Mouse (Mus musculus) limb, embryonic 11.5 days (tissue): ENCODE results near the gene Mafg. TPM values are rescaled to one million over a fixed set of nuclear protein-coding genes. Genes with fewer than 3 reads are reported as not detected.
A peak's percentile ranks its signal among the peaks of the same experiment; 100 is the strongest.
"Not testable (repeated sequence)": the region's sequence is repeated elsewhere in the genome, so short reads cannot be mapped to it uniquely, and the experiment has no call there.

ENCODE experiments used
- ATAC-seq: fragments of 200-750 bp; cut with Nextera tagmentation; 2 replicates; pipeline ENCODE4 v1.8.0; 2017; ENCODE audit warnings: low read depth; ENCODE audit not compliant: insufficient number of reproducible peaks, low FRiP score, low TSS enrichment
- DNase-seq: peaks from one replicate; pipeline ENCODE4 v3.0.0-alpha.2; 2015; ENCODE audit warnings: low spot score
- H3K27ac ChIP-seq: fragments of 300-500 bp; sonication (generic); replicated peaks from 2 replicates; pipeline ENCODE4 v1.5.1; 2014; ENCODE audit warnings: low read depth, mild to moderate bottlenecking, low read length
- H3K27me3 ChIP-seq: fragments of 300-500 bp; sonication (generic); 2 replicates; pipeline ENCODE4 v1.6.1; 2014; ENCODE audit warnings: mild to moderate bottlenecking, low read length, mixed read lengths; ENCODE audit not compliant: control insufficient read depth, insufficient read depth
- H3K36me3 ChIP-seq: fragments of 300-500 bp; sonication (generic); 2 replicates; pipeline ENCODE4 v1.6.1; 2014; ENCODE audit warnings: mild to moderate bottlenecking, low read length, moderate library complexity, mixed read lengths; ENCODE audit not compliant: control insufficient read depth, insufficient read depth
- H3K4me1 ChIP-seq: fragments of 300-500 bp; sonication (generic); 2 replicates; pipeline ENCODE4 v1.6.1; 2014; ENCODE audit warnings: low read length, mixed read lengths; ENCODE audit not compliant: control insufficient read depth, insufficient read depth
- H3K4me2 ChIP-seq: fragments of 300-500 bp; sonication (generic); 2 replicates; pipeline ENCODE4 v1.6.1; 2014; ENCODE audit warnings: low read depth, mild to moderate bottlenecking, moderate library complexity; ENCODE audit not compliant: severe bottlenecking
- H3K4me3 ChIP-seq: fragments of 300-500 bp; sonication (generic); 2 replicates; pipeline ENCODE4 v1.5.1; 2014; ENCODE audit warnings: low read depth, low read length
- H3K9ac ChIP-seq: fragments of 300-500 bp; sonication (generic); 2 replicates; pipeline ENCODE4 v1.6.1; 2014; ENCODE audit warnings: mild to moderate bottlenecking, low read length
- H3K9me3 ChIP-seq: fragments of 300-500 bp; sonication (generic); 2 replicates; pipeline ENCODE4 v1.6.1; 2016; ENCODE audit warnings: low read length; ENCODE audit not compliant: control insufficient read depth
- WGBS: fragments of 180-500 bp; shearing (Covaris S2); extraction: QIAGEN DNeasy Blood & Tissue Kit; methylation state at CpG from one replicate; pipeline ENCODE4 v1.1.7; 2014; 5-methylcytosine and 5-hydroxymethylcytosine counted together
- polyA plus RNA-seq: library from polyadenylated mRNA; unstranded; fragments of >200 nt; fragmentation: Nextera tagmentation; extraction: Ambion mirVana; gene quantifications from 2 replicates; pipeline ENCODE4 v1.2.1, GENCODE M21; 2014

The Mafg gene
- polyA plus RNA-seq, 1 experiment from 2014 or later = 24.2 TPM

DNA sequence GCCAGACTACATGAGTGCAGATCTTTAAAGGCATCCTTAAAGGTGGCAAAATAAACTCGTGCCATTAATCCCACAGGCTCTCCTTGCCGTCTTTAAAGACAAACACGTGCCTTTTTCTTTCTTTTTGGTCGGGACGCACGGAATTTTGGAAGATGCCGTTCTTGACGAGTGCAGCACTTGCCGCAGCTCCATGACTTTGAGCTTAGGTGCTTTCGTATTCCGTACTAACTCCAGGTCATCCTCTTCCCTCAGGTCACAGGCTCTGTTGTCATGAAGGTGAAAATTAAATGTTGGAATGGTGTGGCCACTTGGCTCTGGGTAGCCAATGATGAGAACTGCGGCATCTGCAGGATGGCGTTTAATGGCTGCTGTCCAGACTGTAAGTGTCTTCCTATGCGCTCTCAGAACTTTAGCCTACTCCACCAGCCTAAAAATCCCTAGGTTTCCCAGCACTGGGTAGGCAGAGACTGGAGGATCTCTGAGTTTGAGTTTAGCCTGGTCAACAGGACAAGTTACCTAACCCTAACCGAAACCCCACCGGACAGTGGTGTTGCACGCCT, 34.3 kb downstream of the Mafg start:
- WGBS = 48% methylated on average over 17 of the region's 17 CpGs
- DNase-seq = no peak
- Histone ChIP-seq H3K27me3 (no peaks in the 10 kb centered on the region), H3K4me3 (peak overlapping the region; percentile 96), H3K4me2 (peak overlapping the region; percentile 95), H3K9ac (peak overlapping the region; percentile 100), H3K27ac (no peak overlapping the region), H3K36me3 (peaks cover 22% of the 10 kb centered on the region), H3K9me3 (no peaks in the 10 kb centered on the region), H3K4me1 (peaks cover 14% of the 10 kb centered on the region)
- no peak for ATAC-seq

DNA sequence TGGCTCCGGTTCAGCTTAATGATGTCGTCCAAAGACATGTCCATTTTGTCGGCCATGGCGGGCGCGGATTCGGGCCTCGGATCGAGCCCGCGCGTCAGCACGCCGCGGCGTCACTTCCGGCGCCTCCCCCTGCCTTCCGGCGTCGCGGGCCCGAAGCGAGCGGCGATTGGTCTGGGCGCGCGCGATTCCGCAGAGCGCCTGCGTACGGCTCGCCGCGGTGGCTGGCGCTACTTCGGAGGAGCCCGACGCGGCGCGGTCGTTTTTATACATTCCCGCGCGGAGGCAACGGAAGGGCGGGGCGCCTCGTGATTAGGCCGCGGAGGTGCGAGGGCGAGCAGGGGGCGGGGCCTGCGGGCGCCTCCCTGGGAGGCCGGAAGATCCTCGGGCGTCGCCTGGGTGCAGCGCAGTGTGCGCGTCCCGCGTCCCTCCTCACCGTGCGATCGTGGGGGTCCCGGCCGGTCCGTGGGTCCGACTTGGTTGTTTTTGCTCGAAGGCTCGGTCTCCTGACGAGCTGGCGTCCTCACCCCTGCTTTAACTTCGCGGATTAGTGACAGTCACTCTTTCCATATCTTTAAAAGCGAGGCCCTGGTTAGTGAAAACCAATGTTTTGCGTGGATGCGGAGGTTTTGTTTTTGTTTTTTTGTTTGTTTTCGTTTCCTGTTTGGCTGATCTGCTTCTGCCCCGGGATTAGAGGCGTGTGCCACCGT, 35.0 kb downstream of the Mafg start, which contains the start of the genes Alyref and Anapc11:
Gene Alyref (minus strand): TSS at position 83 of the 707 bp plus-strand sequence.
Gene Anapc11 (plus strand): TSS at position 139 of the 707 bp plus-strand sequence.
- peak within 1 kb of the TSS; percentile 96 for H3K4me3 ChIP-seq
- peak within 1 kb of the TSS; percentile 95 for H3K4me2 ChIP-seq
- peak; percentile 96 for ATAC-seq
- H3K4me1 ChIP-seq = peaks cover 14% of the 10 kb centered on the region
- peak within 1 kb of the TSS; percentile 100 for H3K9ac ChIP-seq
- no peaks in the 10 kb centered on the region for H3K27me3 ChIP-seq
- WGBS = under 1% methylated on average over 88 of the region's 88 CpGs
- H3K9me3 ChIP-seq = no peaks in the 10 kb centered on the region
- peak within 1 kb of the TSS; percentile 85 for H3K27ac ChIP-seq
- peak; percentile 95 for DNase-seq
- H3K36me3 ChIP-seq = peaks cover 27% of the 10 kb centered on the region

DNA sequence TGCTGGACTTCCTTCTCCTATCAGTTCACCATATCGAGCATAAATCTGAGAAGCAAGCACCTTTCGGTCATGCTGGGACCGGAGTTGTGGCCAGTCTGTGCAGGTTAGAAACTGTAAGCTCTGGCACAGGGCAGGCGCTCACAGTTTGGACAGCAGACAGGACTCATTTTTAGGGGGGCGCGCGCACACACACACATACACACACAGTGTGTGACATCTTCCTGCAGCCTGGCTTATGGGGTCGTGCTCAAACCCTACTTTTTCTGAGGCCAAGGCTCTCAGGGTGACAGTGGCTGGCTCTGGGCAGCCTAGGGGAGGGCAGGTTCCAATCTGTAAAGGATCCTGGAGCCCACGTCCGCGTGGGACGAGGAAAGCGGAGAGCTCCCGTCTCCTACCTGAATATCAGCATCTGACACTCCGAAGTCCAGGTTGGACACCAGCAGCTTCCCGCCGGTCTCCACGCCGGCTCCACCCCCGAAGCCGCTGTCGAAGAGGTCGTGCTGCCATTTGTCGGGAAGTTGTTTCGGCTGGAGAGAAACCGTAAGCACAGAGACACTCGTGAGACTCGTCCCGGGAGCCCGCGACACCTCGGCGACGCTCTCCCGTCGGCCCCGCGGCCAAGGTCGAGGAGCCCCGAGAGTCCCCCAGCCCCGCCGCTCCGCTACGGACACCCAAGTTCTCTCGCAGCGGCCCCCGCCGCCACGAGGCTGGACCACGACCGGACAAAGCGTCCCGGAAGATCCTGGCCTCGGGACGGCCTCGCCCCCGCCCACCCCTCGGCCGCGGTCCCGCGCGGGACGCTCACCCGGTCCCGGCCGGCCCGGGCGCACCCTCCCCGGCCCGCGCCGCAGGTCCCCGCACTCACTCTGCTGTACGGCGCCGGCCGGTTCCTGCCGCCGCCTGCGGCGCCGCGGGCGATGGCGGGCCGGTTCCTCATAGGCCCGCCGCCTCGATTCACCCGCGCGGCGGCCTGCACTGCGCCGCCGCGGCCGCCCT, 35.9 kb downstream of the Mafg start:
- peak; percentile 29 for ATAC-seq
- peak overlapping the region; percentile 85 for H3K27ac ChIP-seq
- no peaks in the 10 kb centered on the region for H3K27me3 ChIP-seq
- H3K4me2 ChIP-seq = peak overlapping the region; percentile 95
- H3K9me3 ChIP-seq = no peaks in the 10 kb centered on the region
- 5% methylated on average over 86 of the region's 99 CpGs for WGBS
- H3K4me3 ChIP-seq = peak overlapping the region; percentile 96
- peaks cover 29% of the 10 kb centered on the region for H3K36me3 ChIP-seq
- no peak for DNase-seq
- H3K4me1 ChIP-seq = peaks cover 14% of the 10 kb centered on the region
- H3K9ac ChIP-seq = peak overlapping the region; percentile 100

DNA sequence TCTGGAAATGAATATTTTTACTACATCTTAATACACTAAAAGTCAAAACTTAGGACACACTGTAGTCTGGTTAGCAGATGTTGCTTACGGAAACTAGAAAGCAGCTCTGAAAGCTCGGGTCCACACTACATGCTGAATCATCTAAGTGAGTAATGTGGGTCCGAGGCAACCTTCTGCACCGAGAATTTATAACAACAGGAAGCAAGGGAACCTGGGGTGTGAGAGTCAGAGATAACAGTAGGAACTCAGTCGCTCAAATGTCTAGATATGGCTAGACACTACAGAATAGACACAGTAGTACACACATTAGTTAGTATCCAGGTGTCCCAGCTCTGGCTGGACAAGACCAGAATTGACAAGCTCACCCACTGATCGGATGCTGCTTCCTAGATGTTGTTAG, 44.9 kb downstream of the Mafg start:
- ATAC-seq = no peak
- Histone ChIP-seq H3K27me3 (no peaks in the 10 kb centered on the region), H3K4me2 (no peak overlapping the region), H3K27ac (no peak overlapping the region), H3K4me1 (no peaks in the 10 kb centered on the region), H3K9ac (no peak overlapping the region), H3K36me3 (peaks cover 29% of the 10 kb centered on the region), H3K9me3 (peaks cover 2% of the 10 kb centered on the region; the same call in 1 of the 2 replicates), H3K4me3 (no peak overlapping the region)
- 94% methylated on average over 6 of the region's 6 CpGs for WGBS
- DNase-seq = no peak

DNA sequence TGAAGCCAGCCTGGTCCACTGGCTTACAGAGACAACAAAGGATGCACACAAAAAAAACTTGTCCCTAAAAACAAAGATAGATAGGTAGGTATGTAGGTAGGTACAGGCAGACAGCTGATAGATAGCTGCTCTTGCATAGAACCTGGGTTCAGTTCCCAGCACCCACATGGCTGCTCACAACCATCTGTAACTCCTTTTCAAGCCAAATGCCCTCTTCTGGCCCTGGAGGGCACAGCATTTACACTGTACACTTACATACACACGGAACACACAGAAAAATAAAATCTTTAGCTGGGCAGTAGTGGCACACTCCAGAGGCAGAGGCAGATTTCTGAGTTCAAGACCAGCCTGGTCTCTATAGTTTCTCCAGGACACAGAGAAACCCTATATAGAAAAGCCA, 49.5 kb downstream of the Mafg start:
- H3K36me3 ChIP-seq = peaks cover 20% of the 10 kb centered on the region
- WGBS = 97% methylated on average over 1 of the region's 1 CpGs

DNA sequence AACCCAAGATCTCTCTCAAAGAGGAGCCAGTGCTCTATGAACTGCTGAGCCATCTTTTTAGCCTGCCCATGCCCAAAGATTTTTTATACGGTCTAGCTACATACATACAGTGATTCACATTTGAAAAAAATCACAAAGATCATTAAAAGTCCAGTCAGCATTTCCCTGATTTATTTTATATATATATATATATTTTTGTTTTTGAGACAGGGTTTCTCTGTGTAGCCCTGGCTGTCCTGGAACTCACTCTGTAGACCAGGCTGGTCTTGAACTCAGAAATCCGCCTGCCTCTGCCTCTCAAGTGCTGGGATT, 50.5 kb downstream of the Mafg start:
- H3K4me3 ChIP-seq, DNase-seq, H3K27ac ChIP-seq, H3K4me2 ChIP-seq, H3K27me3 ChIP-seq, ATAC-seq, H3K9me3 ChIP-seq, H3K9ac ChIP-seq: not testable (repeated sequence)
- peaks cover 27% of the 10 kb centered on the region for H3K36me3 ChIP-seq
- H3K4me1 ChIP-seq = peaks cover 12% of the 10 kb centered on the region
- 86% methylated on average over 2 of the region's 2 CpGs for WGBS

More for the DNA sequence above, 49.5 kb downstream of the Mafg start:
- peaks cover 12% of the 10 kb centered on the region for H3K4me1 ChIP-seq
- no peak overlapping the region; the same call in 1 of the 2 replicates for H3K4me3 ChIP-seq
- H3K9ac ChIP-seq = no peak overlapping the region
- no peak overlapping the region for H3K27ac ChIP-seq
- H3K9me3 ChIP-seq = peaks cover 2% of the 10 kb centered on the region; the same call in 1 of the 2 replicates
- no peak overlapping the region for H3K4me2 ChIP-seq
- H3K27me3 ChIP-seq = no peaks in the 10 kb centered on the region
- no peak for DNase-seq
- ATAC-seq = no peak

DNA sequence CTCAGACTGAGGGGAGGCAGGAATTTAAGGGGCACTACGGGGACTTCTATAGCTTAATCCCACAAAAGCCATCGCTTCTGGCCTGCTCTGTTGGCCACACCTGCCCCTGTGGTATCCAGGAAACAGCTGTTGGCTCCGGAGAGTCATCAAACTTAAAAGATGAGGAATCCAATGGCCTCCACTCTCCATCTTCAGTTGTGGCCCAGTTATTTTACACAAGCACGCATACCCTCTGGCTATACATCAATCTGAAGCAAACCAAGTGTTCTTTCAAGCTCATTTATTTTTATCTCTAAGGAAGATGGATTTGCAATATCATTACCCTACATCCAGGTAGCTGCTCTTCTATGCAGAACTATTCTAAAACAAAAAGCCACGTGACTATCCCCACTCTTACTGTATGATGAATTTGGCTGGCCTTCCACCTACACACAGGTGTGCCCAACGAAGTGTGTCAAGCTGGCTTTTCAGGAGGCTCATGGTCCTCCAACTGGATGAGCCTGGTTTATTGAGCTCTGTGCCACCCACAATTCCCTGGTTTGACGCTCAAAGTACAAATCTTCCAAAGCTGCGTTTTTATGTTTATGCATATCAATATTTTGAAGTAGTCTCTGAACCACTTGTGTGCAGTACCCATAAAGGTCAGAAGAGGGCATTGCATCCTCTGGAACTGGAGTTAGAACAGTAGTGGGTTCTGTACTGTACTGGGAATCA, 51.0 kb downstream of the Mafg start:
- peaks cover 31% of the 10 kb centered on the region for H3K36me3 ChIP-seq
- H3K27ac ChIP-seq = peak overlapping the region; percentile 78
- H3K4me1 ChIP-seq = peaks cover 12% of the 10 kb centered on the region
- DNase-seq = no peak
- ATAC-seq = no peak
- WGBS = 81% methylated on average over 8 of the region's 8 CpGs
- H3K4me3 ChIP-seq = peak overlapping the region; percentile 85
- H3K27me3 ChIP-seq = no peaks in the 10 kb centered on the region
- H3K9me3 ChIP-seq = peaks cover 2% of the 10 kb centered on the region; the same call in 1 of the 2 replicates
- peak overlapping the region; percentile 96 for H3K4me2 ChIP-seq
- H3K9ac ChIP-seq = peak overlapping the region; percentile 96
